Mouse (Mus musculus) lung, adult 2 months (tissue): ENCODE results near the gene Slfn5.
"Not testable (repeated sequence)": the region's sequence is repeated elsewhere in the genome, so short reads cannot be mapped to it uniquely, and the experiment has no call there.

Experiments used
- CTCF ChIP-seq: fragments of 200-500 bp; IDR thresholded peaks from 2 replicates; pipeline ENCODE4 v1.5.1; 2011; ENCODE audit warnings: mild to moderate bottlenecking, low read length, control low read depth; ENCODE audit not compliant: insufficient read depth
- POLR2A ChIP-seq: fragments of 200-500 bp; IDR thresholded peaks from 2 replicates; pipeline ENCODE4 v1.6.1; 2011; ENCODE audit warnings: low read depth, mild to moderate bottlenecking, control low read depth, low read length, borderline replicate concordance; ENCODE audit errors: extremely low read depth

- TF ChIP-seq CTCF, POLR2A: not testable (repeated sequence)
These were observed 39.6 kb downstream of the Slfn5 start for GRCm38 (mm10) chr11:82990612-82991385.
